Mouse (Mus musculus) liver (tissue): ENCODE measurements around the gene Ndufb3.
"Not testable (repeated sequence)": the region's sequence is repeated elsewhere in the genome, so short reads cannot be mapped to it uniquely, and the experiment has no call there.

Experiments used
- DNase-seq: peaks from one replicate; pipeline ENCODE4 v3.0.0-alpha.2; 2020; ENCODE audit warnings: mixed read lengths

The Ndufb3 gene

GRCm38 (mm10) chr1:58586171-58586997, at the start of gene Ndufb3, which contains the start of gene Fam126b:
Gene Ndufb3 (plus strand): TSS chr1:58586384.
Gene Fam126b (minus strand): TSS chr1:58586323.
- peak; percentile 90 for DNase-seq

GRCm38 (mm10) chr1:58541386-58541785, 44.8 kb upstream of the Ndufb3 start:
- no peak for DNase-seq

GRCm38 (mm10) chr1:58560370-58560769, 25.8 kb upstream of the Ndufb3 start:
- DNase-seq = not testable (repeated sequence)

GRCm38 (mm10) chr1:58562455-58562854, 23.7 kb upstream of the Ndufb3 start:
- peak; percentile 56 for DNase-seq

GRCm38 (mm10) chr1:58564981-58565380, 21.2 kb upstream of the Ndufb3 start:
- no peak for DNase-seq

GRCm38 (mm10) chr1:58566621-58567020, 19.6 kb upstream of the Ndufb3 start:
- DNase-seq = no peak

GRCm38 (mm10) chr1:58568456-58569130, 17.6 kb upstream of the Ndufb3 start:
- no peak for DNase-seq

GRCm38 (mm10) chr1:58570437-58570836, 15.7 kb upstream of the Ndufb3 start:
- DNase-seq = no peak

GRCm38 (mm10) chr1:58579179-58579578, 7.0 kb upstream of the Ndufb3 start:
- peak; percentile 56 for DNase-seq

GRCm38 (mm10) chr1:58582611-58583010, 3.6 kb upstream of the Ndufb3 start:
- no peak for DNase-seq

GRCm38 (mm10) chr1:58584271-58584670, 1.9 kb upstream of the Ndufb3 start:
- no peak for DNase-seq

- peak; percentile 5 for DNase-seq
These were observed 612 bp upstream of the Ndufb3 start for GRCm38 (mm10) chr1:58585373-58586170.

GRCm38 (mm10) chr1:58587491-58587890, 1.3 kb downstream of the Ndufb3 start:
- DNase-seq = no peak

- no peak for DNase-seq
These were observed 16.5 kb downstream of the Ndufb3 start for GRCm38 (mm10) chr1:58602681-58603080.

GRCm38 (mm10) chr1:58603738-58604137, 17.6 kb downstream of the Ndufb3 start:
- DNase-seq = no peak

GRCm38 (mm10) chr1:58609591-58609990, 23.4 kb downstream of the Ndufb3 start:
- not testable (repeated sequence) for DNase-seq

GRCm38 (mm10) chr1:58610166-58610565, 24.0 kb downstream of the Ndufb3 start:
- DNase-seq = no peak

- no peak for DNase-seq
These were observed 24.4 kb downstream of the Ndufb3 start for GRCm38 (mm10) chr1:58610611-58611010.

GRCm38 (mm10) chr1:58613786-58614185, 27.6 kb downstream of the Ndufb3 start:
- DNase-seq = no peak

- no peak for DNase-seq
These were observed 28.2 kb downstream of the Ndufb3 start for GRCm38 (mm10) chr1:58614424-58614823.

- no peak for DNase-seq
These were observed 29.0 kb downstream of the Ndufb3 start for GRCm38 (mm10) chr1:58615146-58615545.

GRCm38 (mm10) chr1:58616176-58616575, 30.0 kb downstream of the Ndufb3 start:
- no peak for DNase-seq

- DNase-seq = no peak
These were observed 30.9 kb downstream of the Ndufb3 start for GRCm38 (mm10) chr1:58617076-58617475.
